In the genomic region with DNA sequence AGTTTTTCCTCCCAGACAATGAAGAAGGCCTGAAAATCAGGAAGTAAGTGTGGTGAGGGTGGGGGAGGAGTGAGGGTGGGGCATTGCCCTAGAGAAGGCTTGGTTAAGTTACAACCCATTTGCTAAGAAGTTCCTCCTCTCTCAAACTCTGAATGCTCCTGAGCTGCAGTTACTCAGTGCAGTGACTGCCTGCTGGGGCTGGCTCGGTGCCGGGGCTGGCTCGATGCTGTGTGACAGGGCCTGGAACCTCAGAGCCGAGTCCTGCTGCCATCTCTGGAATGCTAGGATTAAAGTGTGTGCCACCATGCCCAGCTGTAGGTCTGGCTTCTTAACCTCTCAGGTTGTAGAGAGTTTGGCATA, we compare ENCODE assay signal across 12 mouse cellular contexts. TPM values are rescaled to one million over a fixed set of nuclear protein-coding genes. Genes with fewer than 3 reads are reported as not detected.
A peak's percentile ranks its signal among the peaks of the same experiment; 100 is the strongest.
DNase-seq lines count a peak whose midpoint lies in the region; ATAC-seq and TF ChIP-seq lines count a peak whose summit lies in the region.
"Had no signal": no experiment of that assay in that cellular context is flagged by ENCODE, and none has a peak within 500 bp of the region (broad histone marks: within the 10 kb centered on the region; RNA-seq: fewer than 3 reads in every experiment).

No protein-coding gene starts in this region.

- no peaks in the 10 kb centered on the region for H3K9me3 ChIP-seq in kidney, embryonic 16.5 days (ENCODE audit: low read length)
- H3K9me3 ChIP-seq in stomach, embryonic 16.5 days (replicated peaks; ENCODE audit: control insufficient read depth, low read length), result no peaks in the 10 kb centered on the region
- H3K9me3 ChIP-seq in forebrain, embryonic 14.5 days (replicated peaks; ENCODE audit: control insufficient read depth, low read length), result no peaks in the 10 kb centered on the region
- H3K9me3 ChIP-seq: neural tube, embryonic 15.5 days had no signal

- no peaks in the 10 kb centered on the region for H3K36me3 ChIP-seq in kidney, adult 2 months (ENCODE audit: control insufficient read depth, insufficient read depth, low read length)
- H3K36me3 ChIP-seq in kidney, embryonic 16.5 days (ENCODE audit: insufficient read depth, low read length), result no peaks in the 10 kb centered on the region
- H3K36me3 ChIP-seq in spleen, adult 2 months (ENCODE audit: control insufficient read depth, insufficient read depth, low read length), result no peaks in the 10 kb centered on the region
- H3K36me3 ChIP-seq in stomach, embryonic 16.5 days (ENCODE audit: control insufficient read depth, insufficient read depth, low read length), result no peaks in the 10 kb centered on the region
- 0 out of 2 replicates have a peak, but pooled peaks cover 3% of the 10 kb centered on the region for H3K36me3 ChIP-seq in forebrain, embryonic 14.5 days (ENCODE audit: control insufficient read depth, insufficient read depth, low read length)

- no peak for TF ChIP-seq POLR2A in kidney, adult 2 months (IDR thresholded peaks at IDR 0.05; ENCODE audit: low read depth, low read length)
- no peak for TF ChIP-seq POLR2A in spleen, adult 2 months (IDR thresholded peaks at IDR 0.05; ENCODE audit: low read depth, low read length)

- peaks cover 9% of the 10 kb centered on the region for H3K4me1 ChIP-seq in kidney, adult 2 months (ENCODE audit: control insufficient read depth, insufficient read depth, low read length)
- H3K4me1 ChIP-seq in kidney, embryonic 16.5 days (ENCODE audit: insufficient read depth, low read length), result peaks cover 14% of the 10 kb centered on the region; the same call in 1 of the 2 replicates
- H3K4me1 ChIP-seq in spleen, adult 2 months (ENCODE audit: control insufficient read depth, insufficient read depth, insufficient read length), result peaks cover 6% of the 10 kb centered on the region; the same call in 1 of the 2 replicates
- H3K4me1 ChIP-seq in stomach, embryonic 16.5 days (ENCODE audit: control insufficient read depth, insufficient read depth, low read length), result 0 out of 2 replicates have a peak, but pooled peaks cover 5% of the 10 kb centered on the region
- no peaks in the 10 kb centered on the region for H3K4me1 ChIP-seq in forebrain, embryonic 14.5 days (ENCODE audit: control insufficient read depth, insufficient read depth, low read length)

- 62% methylated on average over 4 of the region's 4 CpGs for WGBS in kidney, adult 2 months
- 85% methylated on average over 4 of the region's 4 CpGs for WGBS in kidney, embryonic 16.5 days
- WGBS in spleen, adult 2 months, result 7% methylated on average over 4 of the region's 4 CpGs
- 69% methylated on average over 4 of the region's 4 CpGs for WGBS in stomach, embryonic 16.5 days
- WGBS in forebrain, embryonic 14.5 days, result 85% methylated on average over 4 of the region's 4 CpGs

- no peak overlapping the region for H3K4me2 ChIP-seq in kidney, embryonic 16.5 days (replicated peaks; ENCODE audit: low read depth, low read length)
- no peak overlapping the region for H3K4me2 ChIP-seq in stomach, embryonic 16.5 days (ENCODE audit: low read depth, low read length)
- no peak overlapping the region for H3K4me2 ChIP-seq in forebrain, embryonic 14.5 days (ENCODE audit: low read length)
- H3K4me2 ChIP-seq: neural tube, embryonic 15.5 days had no signal

- DNase-seq in kidney, adult 2 months, result peak; percentile 51
- no peak for DNase-seq in spleen, adult 2 months (ENCODE audit: low read depth in 1 of 2, low spot score in 2 of 2)
- DNase-seq in spleen, postnatal 14 days (ENCODE audit: low spot score in 2 of 2), result no peak
- DNase-seq in cerebellum, postnatal 36 days, result peak; percentile 36 to 52
- no peak for DNase-seq in forebrain, embryonic 14.5 days (ENCODE audit: low spot score)
- DNase-seq: heart, postnatal 10 days had no signal

- no peaks in the 10 kb centered on the region for H3K27me3 ChIP-seq in kidney, adult 2 months (replicated peaks; ENCODE audit: control insufficient read depth, insufficient read depth, low read length)
- no peaks in the 10 kb centered on the region for H3K27me3 ChIP-seq in kidney, embryonic 16.5 days (ENCODE audit: insufficient read depth, low read length)
- no peaks in the 10 kb centered on the region for H3K27me3 ChIP-seq in spleen, adult 2 months (ENCODE audit: control insufficient read depth, insufficient read depth, low read length)
- H3K27me3 ChIP-seq in stomach, embryonic 16.5 days (ENCODE audit: control insufficient read depth, insufficient read depth, low read length), result no peaks in the 10 kb centered on the region
- no peaks in the 10 kb centered on the region for H3K27me3 ChIP-seq in forebrain, embryonic 14.5 days (replicated peaks; ENCODE audit: control insufficient read depth, insufficient read depth, low read length)
- H3K27me3 ChIP-seq: neural tube, embryonic 15.5 days had no signal

- no peak for TF ChIP-seq CTCF in kidney, adult 2 months (conservative IDR thresholded peaks at IDR 0.05; ENCODE audit: insufficient read depth, insufficient read length, low read depth, low read length)
- TF ChIP-seq CTCF in spleen, adult 2 months (IDR thresholded peaks at IDR 0.05; ENCODE audit: extremely low read depth, insufficient read depth, insufficient read length, insufficient replicate concordance), result no peak

- no peak overlapping the region for H3K9ac ChIP-seq in kidney, embryonic 16.5 days (replicated peaks; ENCODE audit: low read length)
- H3K9ac ChIP-seq in stomach, embryonic 16.5 days (ENCODE audit: low read length), result no peak overlapping the region
- H3K9ac ChIP-seq in forebrain, embryonic 14.5 days (ENCODE audit: low read length), result no peak overlapping the region
- H3K9ac ChIP-seq: liver, embryonic 14.5 days; neural tube, embryonic 15.5 days had no signal

- H3K4me3 ChIP-seq in kidney, adult 2 months (ENCODE audit: insufficient read depth, low read depth, low read length), result no peak overlapping the region
- H3K4me3 ChIP-seq in kidney, embryonic 16.5 days (ENCODE audit: low read length), result no peak overlapping the region
- no peak overlapping the region for H3K4me3 ChIP-seq in spleen, adult 2 months (ENCODE audit: extremely low read depth, insufficient read depth, insufficient read length)
- no peak overlapping the region for H3K4me3 ChIP-seq in stomach, embryonic 16.5 days (replicated peaks; ENCODE audit: low read length)
- H3K4me3 ChIP-seq in forebrain, embryonic 14.5 days (ENCODE audit: low read depth, low read length), result no peak overlapping the region
- H3K4me3 ChIP-seq: neural tube, embryonic 15.5 days had no signal

- H3K27ac ChIP-seq in kidney, adult 2 months (ENCODE audit: insufficient read depth, low read depth, low read length), result no peak overlapping the region
- H3K27ac ChIP-seq in kidney, embryonic 16.5 days (ENCODE audit: low read length), result no peak overlapping the region
- H3K27ac ChIP-seq in spleen, adult 2 months (ENCODE audit: insufficient read depth, low read length), result peak overlapping the region; percentile 74
- 0 out of 2 replicates have a peak overlapping the region, but pooled peaks have one; percentile 34 for H3K27ac ChIP-seq in stomach, embryonic 16.5 days (ENCODE audit: low read length)
- no peak overlapping the region for H3K27ac ChIP-seq in forebrain, embryonic 14.5 days (ENCODE audit: low read depth, low read length)
- H3K27ac ChIP-seq: liver, embryonic 14.5 days; neural tube, embryonic 15.5 days had no signal

- no peak for ATAC-seq in kidney, embryonic 16.5 days (ENCODE audit: low FRiP score, low TSS enrichment)
- ATAC-seq in stomach, embryonic 16.5 days (ENCODE audit: insufficient read depth, low FRiP score), result no peak
- no peak for ATAC-seq in forebrain, embryonic 14.5 days
- ATAC-seq in erythroblast, adult 5-6 weeks (replicated peaks; ENCODE audit: low FRiP score, poor library complexity, severe bottlenecking), result no peak

RNA-seq across cellular contexts. Expression of a gene that starts 7.6 kb away (rescaled TPM):
- polyA plus RNA-seq in kidney, adult 2 months (2012; rRNA removed), result 10.6 and 11.3 TPM in 2 replicates
- polyA plus RNA-seq in kidney, embryonic 16.5 days (2015; fragmentation: Nextera tagmentation; extraction: Ambion mirVana), result 10.4 and 10.9 TPM in 2 replicates
- polyA plus RNA-seq in spleen, adult 2 months (2012; rRNA removed), result 22.6 and 25.4 TPM in 2 replicates
- 10.2 and 11.2 TPM in 2 replicates for polyA plus RNA-seq in stomach, embryonic 16.5 days (2015; fragmentation: Nextera tagmentation; extraction: Ambion mirVana)
- 16.0 and 20.8 TPM in 2 replicates for polyA plus RNA-seq in forebrain, embryonic 14.5 days (2014; fragmentation: Nextera tagmentation; extraction: Ambion mirVana)
- 3.1 and 13.3 TPM in 2 replicates for total RNA-seq in erythroblast, adult 5-6 weeks (2015; ENCODE audit: low replicate concordance)
- total RNA-seq in erythroblast, adult 5-6 weeks (2017; ENCODE audit: low replicate concordance), result 7.9 and 12.3 TPM in 2 replicates

RNA-seq across cellular contexts. Expression of a gene that starts 13.3 kb away (rescaled TPM):
- 0.11 and 0.18 TPM in 2 replicates for polyA plus RNA-seq in kidney, adult 2 months (2012; rRNA removed)
- polyA plus RNA-seq in kidney, embryonic 16.5 days (2015; fragmentation: Nextera tagmentation; extraction: Ambion mirVana), result 0.31 TPM in 1 of 2 replicates, not detected in the other
- 0.92 and 0.97 TPM in 2 replicates for polyA plus RNA-seq in spleen, adult 2 months (2012; rRNA removed)
- polyA plus RNA-seq in stomach, embryonic 16.5 days (2015; fragmentation: Nextera tagmentation; extraction: Ambion mirVana), result 0.31 and 0.40 TPM in 2 replicates
- 0.15 and 0.25 TPM in 2 replicates for polyA plus RNA-seq in forebrain, embryonic 14.5 days (2014; fragmentation: Nextera tagmentation; extraction: Ambion mirVana)
- not detected in 2 replicates for total RNA-seq in erythroblast, adult 5-6 weeks (2015; ENCODE audit: low replicate concordance)
- not detected in 2 replicates for total RNA-seq in erythroblast, adult 5-6 weeks (2017; ENCODE audit: low replicate concordance)
- total RNA-seq: heart, postnatal 10 days had no signal
- polyA plus RNA-seq: midbrain, embryonic 14.5 days; neural tube, embryonic 15.5 days had no signal

RNA-seq across cellular contexts. Expression of a gene that starts 39.2 kb away (rescaled TPM):
- polyA plus RNA-seq in kidney, adult 2 months (2012; rRNA removed), result 467 and 688 TPM in 2 replicates
- polyA plus RNA-seq in kidney, embryonic 16.5 days (2015; fragmentation: Nextera tagmentation; extraction: Ambion mirVana), result 104 and 110 TPM in 2 replicates
- polyA plus RNA-seq in spleen, adult 2 months (2012; rRNA removed), result 4,319 and 4,795 TPM in 2 replicates
- 132 and 161 TPM in 2 replicates for polyA plus RNA-seq in stomach, embryonic 16.5 days (2015; fragmentation: Nextera tagmentation; extraction: Ambion mirVana)
- polyA plus RNA-seq in forebrain, embryonic 14.5 days (2014; fragmentation: Nextera tagmentation; extraction: Ambion mirVana), result 40.8 and 48.9 TPM in 2 replicates
- total RNA-seq in erythroblast, adult 5-6 weeks (2015; ENCODE audit: low replicate concordance), result 14.6 and 20.3 TPM in 2 replicates
- total RNA-seq in erythroblast, adult 5-6 weeks (2017; ENCODE audit: low replicate concordance), result 13.9 and 51.4 TPM in 2 replicates

RNA-seq across cellular contexts. Expression of a gene that starts 45.8 kb away (rescaled TPM):
- polyA plus RNA-seq in kidney, adult 2 months (2012; rRNA removed), result 1.8 and 2.3 TPM in 2 replicates
- 2.9 and 3.9 TPM in 2 replicates for polyA plus RNA-seq in kidney, embryonic 16.5 days (2015; fragmentation: Nextera tagmentation; extraction: Ambion mirVana)
- polyA plus RNA-seq in spleen, adult 2 months (2012; rRNA removed), result 14.0 and 14.4 TPM in 2 replicates
- 6.0 and 8.5 TPM in 2 replicates for polyA plus RNA-seq in stomach, embryonic 16.5 days (2015; fragmentation: Nextera tagmentation; extraction: Ambion mirVana)
- polyA plus RNA-seq in forebrain, embryonic 14.5 days (2014; fragmentation: Nextera tagmentation; extraction: Ambion mirVana), result 1.1 and 1.2 TPM in 2 replicates
- under 0.01 TPM in 1 of 2 replicates, not detected in the other for total RNA-seq in erythroblast, adult 5-6 weeks (2015; ENCODE audit: low replicate concordance)
- total RNA-seq in erythroblast, adult 5-6 weeks (2017; ENCODE audit: low replicate concordance), result 0.17 and 1.4 TPM in 2 replicates

Comparison
In these comparisons a context has a peak if more than half of its experiments do, and no peak if none do; other contexts are left out.
1. DNase-seq: peak in kidney, adult 2 months (single experiment) and cerebellum, postnatal 36 days (2 of 2); none in spleen, adult 2 months (0 of 2), spleen, postnatal 14 days (0 of 2) and forebrain, embryonic 14.5 days (single experiment).
2. H3K27ac ChIP-seq: peak in spleen, adult 2 months (single experiment) and stomach, embryonic 16.5 days (single experiment); none in kidney, adult 2 months (single experiment), kidney, embryonic 16.5 days (single experiment) and forebrain, embryonic 14.5 days (single experiment).